Mouse (Mus musculus): ENCODE measurements around the gene Map4k4.

GRCm38 (mm10) chr1:39932922-39933321 is 32.2 kb downstream of the Map4k4 start:
- no peak for TF ChIP-seq CTCF (IDR thresholded peaks at IDR 0.05; ENCODE audit: borderline replicate concordance, insufficient read depth, low read depth, low read length)
- TF ChIP-seq POLR2A (IDR thresholded peaks at IDR 0.05; ENCODE audit: borderline replicate concordance, insufficient read depth, low read length): no peak
